Mouse (Mus musculus): ENCODE measurements around the gene Gm732.

Gm732 gene

DNA sequence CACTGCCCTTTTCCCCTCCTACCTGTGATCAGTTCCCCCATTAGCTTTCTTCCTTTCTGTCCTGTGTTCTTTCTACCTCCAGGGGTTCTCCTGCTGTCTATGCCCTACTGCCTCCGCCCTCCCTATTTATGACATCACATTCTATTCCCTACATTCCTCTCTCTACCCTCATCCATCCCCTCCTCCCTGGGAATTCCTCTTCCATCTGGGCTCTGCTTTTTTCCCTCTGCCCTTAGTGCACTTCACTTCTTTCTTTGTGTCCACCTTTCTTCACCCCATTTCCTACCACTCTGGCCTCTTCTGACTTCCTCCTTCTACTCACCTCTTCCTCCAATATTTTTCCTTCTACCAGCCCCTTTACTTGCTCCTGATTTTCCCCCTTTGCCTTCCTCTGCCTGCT is at the start of gene Gm732:
Gene Gm732, minus strand, starts transcription at position 101 of the 400 bp plus-strand sequence.
- DNase-seq (ENCODE audit: low spot score) = no peak
